Mouse (Mus musculus): Measurements from ENCODE around the gene Galnt2.

Galnt2 gene

DNA sequence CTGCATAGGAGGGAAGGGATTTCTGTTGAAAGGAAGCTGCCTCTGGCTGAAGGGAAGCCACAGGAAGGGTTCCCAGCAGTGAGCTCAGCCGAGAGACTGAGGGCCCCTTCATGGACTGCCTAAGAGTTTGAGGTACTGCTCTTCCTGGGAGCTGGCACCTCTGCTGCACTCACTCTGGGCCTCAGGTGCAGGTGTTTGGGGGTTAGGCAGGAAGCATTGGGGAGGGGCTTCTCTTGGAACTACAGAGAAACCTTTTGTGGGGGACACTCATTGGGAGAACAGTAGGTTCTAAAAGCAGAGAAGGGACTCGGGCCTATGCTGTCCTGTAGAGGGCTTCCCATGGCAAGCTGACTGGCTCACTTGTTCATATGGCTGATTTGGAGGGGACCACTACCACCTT lies 3.3 kb downstream of the Galnt2 start:
- no peak for DNase-seq (ENCODE audit: low read depth, low spot score)

DNA sequence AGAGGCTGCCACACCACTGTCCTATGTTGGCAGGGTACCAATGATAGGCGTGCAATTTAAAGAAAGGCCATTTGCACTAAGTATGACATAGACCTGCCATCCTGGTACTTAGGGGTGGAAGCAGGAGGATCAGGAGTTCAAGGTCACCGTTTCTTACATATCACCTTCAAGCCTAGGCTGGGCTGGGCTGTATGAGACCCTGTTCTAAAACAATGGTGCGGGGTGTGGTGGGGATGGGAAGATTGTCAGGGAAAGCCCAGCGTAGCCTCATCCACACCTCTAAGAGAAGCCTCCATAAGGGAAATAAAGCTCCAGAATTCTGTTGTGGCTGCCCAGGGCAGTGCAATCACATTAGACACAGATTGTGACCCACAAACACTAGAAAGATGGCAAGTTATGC lies 4.3 kb downstream of the Galnt2 start:
- DNase-seq (ENCODE audit: low read depth, low spot score): no peak

DNA sequence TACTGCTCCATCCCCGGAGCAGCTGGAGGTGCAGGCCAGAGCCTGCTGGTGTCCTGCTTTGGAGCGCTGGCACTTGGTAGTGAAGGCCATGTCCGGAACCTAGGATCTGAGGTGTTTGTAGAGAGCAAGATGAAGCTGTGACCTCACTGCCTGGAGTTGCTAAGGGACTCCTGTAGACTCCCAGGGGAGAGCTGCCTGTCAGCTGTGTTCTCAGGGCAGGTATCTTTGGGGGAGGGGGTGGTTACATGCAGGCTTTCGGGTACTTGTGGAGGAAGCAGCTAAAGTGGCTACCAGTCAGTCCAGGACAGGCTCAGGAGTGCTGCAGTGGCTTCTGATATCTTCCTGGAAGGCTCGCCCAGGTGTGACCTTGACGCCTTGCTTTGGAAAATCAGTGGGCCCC lies 8.2 kb downstream of the Galnt2 start:
- no peak for DNase-seq (ENCODE audit: low read depth, low spot score)

DNA sequence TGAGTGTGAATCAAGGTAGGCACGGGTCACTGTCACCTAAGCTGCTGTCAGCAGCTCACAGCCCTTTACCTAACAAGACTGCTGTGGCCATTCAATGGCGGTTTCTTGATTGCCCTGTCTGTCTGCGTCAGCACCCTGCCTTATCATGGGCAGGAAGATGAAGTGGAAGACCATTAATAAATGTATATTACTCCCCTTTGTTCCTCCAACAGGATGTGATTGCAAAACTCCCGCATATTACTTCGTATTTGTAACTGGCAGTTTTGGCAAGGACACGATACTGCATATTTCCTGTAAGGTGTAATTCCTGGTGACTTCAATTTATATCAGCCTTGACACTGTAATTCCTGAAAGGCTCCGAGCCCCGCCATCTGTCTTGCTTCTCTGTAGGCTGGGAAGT lies 9.7 kb downstream of the Galnt2 start:
- DNase-seq (ENCODE audit: low read depth, low spot score): no peak

DNA sequence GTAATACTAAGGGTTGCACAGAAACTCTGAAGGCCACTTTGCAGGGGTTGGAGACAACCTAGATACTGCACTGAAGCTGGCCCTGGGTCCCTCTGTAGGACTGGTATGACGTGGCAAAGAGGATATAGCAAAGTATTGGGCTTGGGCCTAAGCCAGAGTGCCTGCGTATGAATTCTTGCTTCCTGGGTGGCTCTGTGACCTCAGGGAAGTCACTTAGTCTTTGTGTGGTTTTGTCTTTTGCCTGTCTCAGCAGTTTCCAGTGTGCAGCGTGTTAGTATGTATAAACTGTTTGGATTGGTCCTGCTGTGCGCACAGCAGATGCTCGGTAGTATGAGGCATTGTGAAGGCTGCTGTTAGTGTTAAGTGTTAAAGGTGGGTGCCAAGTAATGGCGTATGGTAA lies 11.0 kb downstream of the Galnt2 start:
- no peak for DNase-seq (ENCODE audit: low read depth, low spot score)

DNA sequence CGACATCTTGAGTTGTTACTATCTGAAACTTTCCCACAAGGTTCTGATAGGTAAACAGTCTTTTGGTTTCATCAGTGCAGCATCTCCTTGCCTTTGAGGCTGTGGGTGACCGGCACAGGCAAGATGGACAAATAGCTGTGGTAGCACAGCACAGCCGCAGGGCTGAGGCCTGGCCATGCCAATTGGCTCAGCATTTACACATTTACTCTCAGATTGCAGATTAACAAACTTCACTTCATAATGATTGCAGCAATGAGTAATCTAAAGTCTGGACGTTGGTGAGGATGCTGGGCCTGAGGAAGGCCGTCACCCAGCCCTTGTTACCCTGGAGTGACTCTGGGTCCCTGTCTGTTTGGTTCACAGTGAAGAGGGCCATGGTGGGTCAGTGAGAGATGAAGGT lies 11.7 kb downstream of the Galnt2 start:
- no peak for DNase-seq (ENCODE audit: low read depth, low spot score)

DNA sequence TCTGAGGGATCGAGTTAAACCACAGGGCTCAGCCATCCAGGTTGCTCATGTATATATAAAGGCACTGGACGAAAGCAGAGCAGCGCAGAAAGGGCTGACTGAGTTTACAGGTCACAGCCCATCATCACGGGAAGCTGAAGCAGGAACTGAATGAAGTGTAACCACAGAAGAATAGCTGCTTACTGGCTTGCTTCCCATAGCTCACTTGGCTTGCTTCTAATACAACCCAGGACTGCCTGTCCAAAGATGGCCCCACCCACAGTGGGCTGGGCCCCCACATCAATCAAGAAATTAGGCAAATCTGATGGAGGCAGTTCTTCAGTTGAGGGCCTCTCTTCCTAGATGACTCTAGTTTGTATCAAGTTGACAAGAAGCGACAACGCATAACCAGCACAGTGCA lies 16.4 kb downstream of the Galnt2 start:
- DNase-seq (ENCODE audit: low read depth, low spot score): no peak

DNA sequence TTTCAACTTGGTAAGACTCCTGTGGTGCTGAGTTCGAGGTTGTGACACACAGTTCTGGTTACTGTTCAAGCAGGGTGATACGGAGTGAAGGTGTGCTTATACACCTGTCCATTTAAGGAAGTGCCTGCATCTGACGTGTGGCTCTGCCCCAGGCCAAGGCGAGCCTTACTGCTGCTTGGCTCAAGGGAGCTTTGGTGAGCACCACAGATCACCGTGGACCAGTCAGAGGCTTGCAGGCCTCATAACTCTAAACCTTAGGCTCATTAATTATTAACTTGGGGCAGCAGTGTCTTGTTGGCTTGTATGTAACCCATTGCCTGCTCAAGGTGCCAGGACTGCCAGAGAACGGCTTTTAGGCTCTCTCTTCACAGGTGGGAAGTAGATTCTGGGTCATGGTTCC lies 17.5 kb downstream of the Galnt2 start:
- DNase-seq (ENCODE audit: low read depth, low spot score): no peak

DNA sequence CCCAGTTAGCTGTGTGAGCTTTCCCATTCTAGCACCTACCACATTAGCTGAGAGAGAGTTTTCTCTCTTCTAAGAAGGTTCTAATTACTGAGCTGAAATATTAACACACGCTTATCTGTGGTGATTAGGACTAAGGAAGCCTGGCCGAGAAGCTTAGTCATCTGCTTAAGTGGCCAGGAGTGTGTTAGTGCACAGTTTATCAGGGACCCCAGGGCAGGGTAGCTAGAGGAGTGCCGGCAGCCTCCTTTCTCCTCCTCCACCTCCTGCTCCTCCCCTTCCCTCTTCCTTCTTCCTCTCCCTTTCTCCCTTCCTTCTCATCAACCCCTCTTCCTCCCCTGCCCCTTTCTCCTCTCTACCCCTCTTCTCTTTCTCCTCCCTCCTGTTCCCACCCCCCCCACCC lies 19.1 kb downstream of the Galnt2 start:
- DNase-seq (ENCODE audit: low read depth, low spot score): no peak

DNA sequence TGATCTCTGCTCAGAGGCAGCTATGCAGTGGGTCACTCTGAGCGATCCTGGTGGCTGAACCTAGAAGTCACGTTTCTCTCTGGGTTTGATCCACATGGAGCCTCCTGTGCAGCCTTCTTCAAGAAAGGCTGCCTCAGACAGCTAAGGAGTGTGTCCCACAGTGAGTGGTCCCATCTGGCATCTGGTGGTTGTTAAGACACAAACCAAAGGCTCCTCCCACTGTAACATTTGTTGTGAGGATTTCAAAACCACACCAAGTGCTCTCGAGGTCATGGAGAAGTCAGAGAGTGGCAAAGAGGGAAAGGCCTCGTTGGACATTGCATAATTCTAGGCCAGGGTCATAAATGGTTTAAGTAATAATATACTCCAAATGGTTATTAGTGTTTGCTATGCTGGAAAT lies 19.6 kb downstream of the Galnt2 start:
- DNase-seq (ENCODE audit: low read depth, low spot score): no peak

DNA sequence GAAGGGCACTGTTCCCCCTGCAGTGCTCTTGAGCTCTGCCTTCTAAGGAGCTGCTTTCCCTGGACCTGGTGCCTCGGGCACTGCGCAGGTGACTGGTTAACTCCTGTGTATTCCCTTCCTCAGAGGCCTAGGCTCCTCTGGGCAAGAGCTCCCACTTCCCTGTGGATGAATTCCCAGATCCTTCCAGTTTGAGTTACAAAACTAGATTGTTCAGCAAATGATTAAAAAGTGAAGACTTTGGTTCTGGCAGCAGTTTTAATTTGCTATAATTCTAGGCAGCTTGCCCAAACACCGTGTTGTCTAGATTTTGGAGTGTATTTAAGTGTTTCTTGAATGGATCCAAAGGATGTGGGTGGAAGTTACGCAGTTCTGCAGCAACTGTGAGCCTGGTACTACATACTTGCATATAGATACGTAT lies 21.4 kb downstream of the Galnt2 start:
- DNase-seq (ENCODE audit: low read depth, low spot score): no peak

DNA sequence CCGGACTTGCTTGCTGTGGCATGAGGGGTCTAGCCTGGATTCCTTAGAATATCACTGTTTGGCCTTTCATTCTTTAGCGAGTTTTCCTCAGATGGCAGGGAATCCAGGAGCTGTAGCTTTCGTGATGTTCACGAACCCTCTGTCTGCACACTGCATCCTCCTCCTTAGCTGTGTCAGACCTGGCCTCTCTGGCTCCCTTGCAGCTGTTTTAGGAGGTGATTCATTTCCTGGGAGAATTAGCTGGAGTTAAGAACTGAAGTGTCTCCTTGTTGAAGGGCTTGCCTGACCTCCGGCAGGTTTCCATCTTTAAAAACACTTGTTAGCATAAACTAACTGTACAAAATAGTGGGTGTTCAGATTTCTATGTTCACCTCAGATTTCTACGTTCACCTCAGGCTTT lies 22.7 kb downstream of the Galnt2 start:
- no peak for DNase-seq (ENCODE audit: low read depth, low spot score)

DNA sequence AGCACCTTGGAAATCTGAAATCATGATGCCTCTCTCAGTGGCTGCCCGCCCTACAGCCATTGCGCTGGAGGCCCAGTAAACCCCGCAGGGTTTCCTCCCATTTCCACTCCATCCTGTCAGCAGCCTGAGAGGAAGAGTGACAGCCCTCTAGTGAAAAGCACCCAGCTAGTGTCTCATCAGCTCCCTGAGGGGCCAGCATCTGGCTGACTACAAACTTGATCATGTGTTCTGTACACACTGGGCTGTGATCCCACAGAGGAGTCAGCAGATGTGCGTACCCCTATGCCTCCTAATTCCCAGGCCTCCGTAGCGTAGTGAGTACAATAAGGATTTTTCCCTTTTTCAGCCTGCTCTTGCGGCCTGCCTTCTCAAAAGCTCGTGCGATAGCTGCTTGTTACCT lies 25.6 kb downstream of the Galnt2 start:
- no peak for DNase-seq (ENCODE audit: low read depth, low spot score)

DNA sequence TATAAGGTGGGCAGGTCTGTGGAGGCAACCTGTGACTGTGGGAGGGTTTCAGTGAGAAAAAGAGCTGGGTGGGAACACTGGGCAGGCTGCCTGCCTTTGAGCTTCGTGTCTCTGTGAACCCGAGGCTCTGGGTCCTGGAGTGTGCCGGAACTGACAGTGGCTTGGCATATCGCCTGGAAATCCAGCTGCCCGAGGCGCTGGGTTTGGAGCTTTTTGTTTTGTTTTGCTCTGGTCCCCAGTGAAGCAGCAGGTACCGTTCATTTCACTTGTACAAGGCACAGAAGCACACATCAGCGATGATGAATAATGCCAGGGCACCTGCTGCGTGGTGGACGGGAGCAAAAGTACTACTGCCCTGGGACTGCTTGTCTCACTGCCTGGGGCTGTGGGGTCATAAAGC lies 26.2 kb downstream of the Galnt2 start:
- DNase-seq (ENCODE audit: low read depth, low spot score): peak; percentile 23

DNA sequence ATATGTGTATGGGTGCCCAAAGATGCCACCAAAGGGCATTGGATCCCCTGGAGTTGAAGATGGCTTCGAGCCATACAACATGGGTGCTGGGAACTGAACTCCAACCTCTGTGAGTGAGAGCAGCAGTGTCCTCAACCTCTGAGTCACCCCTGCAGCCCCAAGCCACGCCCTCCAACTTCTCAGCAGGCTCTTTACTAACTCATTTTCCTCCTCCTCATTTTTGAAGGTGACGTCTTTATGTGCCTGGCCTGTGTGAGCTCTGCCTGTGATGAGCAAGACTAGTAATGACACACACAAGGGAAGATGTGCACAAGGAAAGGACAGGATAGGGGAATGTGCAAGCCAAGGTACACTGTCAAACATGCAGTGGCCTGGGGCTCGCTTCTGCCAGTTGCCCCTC lies 28.0 kb downstream of the Galnt2 start:
- no peak for DNase-seq (ENCODE audit: low read depth, low spot score)

DNA sequence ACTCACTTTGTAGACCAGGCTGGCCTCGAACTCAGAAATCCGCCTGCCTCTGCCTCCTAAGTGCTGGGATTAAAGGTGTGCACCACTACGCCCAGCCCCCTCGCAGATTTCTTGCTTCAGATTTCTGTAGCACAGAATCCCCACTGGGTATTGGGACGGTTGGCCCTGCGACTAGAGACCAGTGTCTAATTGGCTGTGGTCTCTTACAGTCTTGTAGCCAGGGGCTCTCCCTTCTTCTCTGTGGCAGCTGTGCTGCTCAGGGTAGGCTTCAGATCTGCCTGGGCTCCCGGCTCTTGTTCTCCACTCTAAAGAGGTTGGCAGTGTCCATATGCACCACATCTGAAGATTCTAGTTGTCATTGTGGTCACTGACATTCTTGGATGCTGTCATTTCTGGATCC lies 28.7 kb downstream of the Galnt2 start:
- no peak for DNase-seq (ENCODE audit: low read depth, low spot score)

DNA sequence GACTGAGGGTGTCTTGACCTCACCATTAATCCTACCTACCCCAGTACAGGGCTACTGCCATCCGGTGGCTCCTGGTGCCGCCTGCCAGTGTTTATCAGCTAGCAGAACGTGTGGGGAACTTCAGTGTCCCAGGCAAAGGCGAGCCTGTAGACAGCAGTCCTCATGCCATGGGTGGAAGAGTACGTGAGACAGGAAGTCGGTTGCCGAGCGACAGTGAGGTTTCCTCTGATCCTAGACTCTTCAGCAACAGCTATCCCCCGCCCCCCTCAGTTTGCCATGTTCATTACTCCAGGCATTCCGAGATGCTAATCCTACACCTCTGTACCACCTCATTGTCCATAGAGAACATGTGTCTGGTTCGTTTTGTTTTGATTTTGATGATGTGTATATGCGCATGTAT lies 29.2 kb downstream of the Galnt2 start:
- DNase-seq (ENCODE audit: low read depth, low spot score): no peak

DNA sequence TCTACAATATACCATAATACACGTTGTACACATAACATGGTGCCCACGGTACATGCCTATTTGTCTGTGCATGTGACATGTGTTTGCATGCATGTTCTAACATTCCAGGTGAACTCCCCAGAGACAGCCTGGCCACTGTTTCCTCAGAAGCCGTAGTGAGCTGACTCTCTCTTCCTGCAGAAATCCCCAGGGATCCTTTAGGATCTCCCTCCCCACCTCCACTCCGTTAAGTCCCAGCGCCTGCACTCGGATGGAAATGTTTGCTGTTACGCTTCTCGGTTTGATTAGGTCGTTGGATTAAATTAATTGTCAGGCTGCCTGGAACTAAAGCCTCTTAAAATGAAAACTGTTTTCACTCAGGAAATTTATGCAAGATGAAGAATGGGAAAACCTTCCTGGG lies 31.9 kb downstream of the Galnt2 start:
- DNase-seq (ENCODE audit: low read depth, low spot score): no peak

DNA sequence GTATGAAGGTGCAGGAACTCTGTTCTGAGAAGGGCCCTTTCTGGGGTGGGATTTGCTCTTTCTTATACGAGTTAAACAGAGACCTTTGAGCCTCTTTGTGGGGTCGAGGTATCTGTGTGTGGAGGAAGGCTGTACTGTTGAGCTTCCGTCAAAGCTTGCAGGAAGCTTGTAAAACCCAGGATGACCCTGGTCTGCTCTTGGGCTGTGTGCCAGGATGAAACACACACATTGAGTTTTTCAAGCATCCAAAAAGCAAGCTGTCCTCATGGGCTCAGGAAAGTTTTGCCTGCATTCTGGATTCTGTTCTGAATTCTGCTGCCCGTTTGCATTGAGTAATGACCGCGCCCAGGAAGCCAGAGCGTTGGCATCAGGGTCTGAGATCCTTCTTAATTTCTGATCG lies 32.8 kb downstream of the Galnt2 start:
- DNase-seq (ENCODE audit: low read depth, low spot score): no peak

DNA sequence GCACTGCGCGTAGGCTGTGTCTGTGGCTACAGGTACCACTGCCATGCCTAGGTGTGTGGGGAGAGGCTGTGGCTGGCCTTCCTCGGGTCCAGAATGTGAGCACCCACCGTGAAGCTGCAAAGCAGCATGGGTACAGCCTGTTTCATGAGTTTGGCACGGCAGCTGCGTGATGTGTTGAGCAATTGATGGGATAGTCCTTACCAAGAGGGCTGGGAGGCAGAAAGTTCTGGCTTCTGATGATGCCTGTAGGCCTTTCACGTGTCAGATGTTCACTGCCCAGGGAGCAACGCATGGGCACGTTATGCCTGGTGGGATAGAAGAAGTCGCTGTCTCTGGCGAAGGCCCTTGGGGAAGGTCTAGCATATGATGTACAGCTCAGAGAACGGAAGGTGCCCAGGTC lies 33.5 kb downstream of the Galnt2 start:
- no peak for DNase-seq (ENCODE audit: low read depth, low spot score)

DNA sequence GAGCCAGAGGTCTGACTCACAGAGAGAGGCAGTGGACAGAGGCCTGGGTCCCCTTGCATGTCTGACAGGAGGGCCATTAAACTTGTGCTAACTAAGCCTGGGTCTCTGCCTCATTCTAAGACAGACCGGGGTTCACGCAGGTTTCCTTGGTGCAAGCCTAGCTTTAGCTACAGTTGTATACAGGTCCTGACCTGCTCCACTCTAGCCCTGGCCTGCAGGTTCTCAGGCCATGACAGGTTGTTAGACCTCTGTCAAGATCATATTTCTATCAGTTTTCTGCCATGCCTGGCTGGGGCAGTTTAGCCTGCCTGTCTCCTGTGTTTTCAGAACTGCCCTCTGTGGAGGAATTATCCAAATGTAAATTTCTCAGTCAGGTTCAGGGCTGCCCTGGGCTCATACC lies 33.9 kb downstream of the Galnt2 start:
- DNase-seq (ENCODE audit: low read depth, low spot score): no peak

DNA sequence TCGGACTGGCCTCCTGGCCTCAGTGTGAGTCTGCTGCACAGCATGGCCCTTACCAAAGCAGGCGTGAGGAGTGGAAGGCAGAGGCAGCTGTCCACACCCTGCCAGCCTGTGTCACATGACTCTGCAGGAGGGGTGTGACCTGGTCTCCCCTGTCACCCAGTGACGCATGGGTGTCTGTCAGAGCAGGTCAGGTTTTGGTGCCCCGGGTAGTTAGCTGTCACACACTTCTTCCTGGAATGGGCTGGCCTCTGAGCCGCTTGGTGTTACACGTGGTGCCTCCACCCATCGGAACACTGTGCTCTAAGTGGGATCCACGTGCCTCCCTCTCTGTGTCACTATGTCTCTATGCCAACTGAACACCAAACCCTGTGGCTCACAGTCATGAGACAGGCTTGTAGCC lies 34.6 kb downstream of the Galnt2 start:
- no peak for DNase-seq (ENCODE audit: low read depth, low spot score)

DNA sequence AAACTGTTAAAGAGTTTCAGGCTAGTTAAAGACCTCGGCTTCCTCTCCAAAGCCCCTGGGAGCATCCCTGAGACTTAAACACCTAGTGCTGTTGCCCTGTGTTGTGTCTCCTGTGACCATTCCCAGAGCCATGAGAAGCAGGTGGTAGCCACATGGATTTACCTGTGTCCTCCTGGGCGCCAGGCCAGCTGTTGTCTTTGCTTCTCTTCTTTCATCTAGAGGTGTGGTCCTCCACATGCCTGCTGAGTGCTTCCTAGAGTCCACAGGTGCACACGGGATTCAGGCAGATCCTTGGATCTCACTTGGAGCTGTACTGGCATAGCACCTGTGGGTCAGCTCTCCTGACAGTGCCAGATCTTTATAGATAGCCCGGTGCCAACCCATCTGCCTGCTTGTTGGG lies 36.0 kb downstream of the Galnt2 start:
- DNase-seq (ENCODE audit: low read depth, low spot score): no peak

DNA sequence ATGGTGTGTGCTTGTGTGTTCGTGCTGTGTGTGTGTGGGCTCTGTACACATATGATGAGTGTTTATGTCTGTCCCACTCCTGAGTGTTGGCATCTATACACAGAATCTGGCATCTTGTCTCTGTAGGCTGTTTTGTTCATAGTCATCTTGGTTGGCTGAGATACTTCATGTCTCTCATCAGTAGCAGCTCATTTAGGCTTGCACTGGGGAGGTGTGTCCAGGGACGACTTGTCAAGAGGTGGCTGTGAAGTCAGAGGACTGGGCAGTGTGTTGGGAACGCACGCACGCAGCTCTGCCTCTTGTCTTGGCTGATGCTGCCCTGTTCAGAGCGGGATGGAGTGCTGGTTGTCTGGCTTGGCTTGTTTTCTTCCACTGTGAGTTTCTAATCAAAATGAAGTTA lies 39.3 kb downstream of the Galnt2 start:
- DNase-seq (ENCODE audit: low read depth, low spot score): no peak

DNA sequence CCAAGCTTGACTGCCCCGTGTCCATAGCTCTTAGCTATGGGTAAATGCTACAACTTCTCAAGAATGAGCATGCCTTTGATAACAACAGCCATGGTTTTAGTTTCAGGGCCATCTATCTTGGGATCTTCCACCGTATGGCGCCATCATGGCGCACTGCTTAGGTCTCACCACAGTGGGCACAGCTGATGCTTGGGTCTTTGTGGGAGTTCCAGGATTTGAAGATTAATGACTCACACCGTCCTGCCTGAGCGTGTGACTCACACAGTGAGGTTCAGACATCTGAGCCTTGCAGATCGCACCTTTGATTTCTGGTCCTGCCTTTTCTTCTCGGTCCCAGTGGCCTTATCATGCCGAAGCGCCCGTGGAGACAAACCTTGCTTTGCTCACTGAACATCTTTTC lies 39.7 kb downstream of the Galnt2 start:
- no peak for DNase-seq (ENCODE audit: low read depth, low spot score)

Data from retina, postnatal 7 days (tissue).